Mouse (Mus musculus) heart, postnatal 0 days (tissue): ENCODE data around the gene Tpsg1. TPM values are rescaled to one million over a fixed set of nuclear protein-coding genes. Genes with fewer than 3 reads are reported as not detected.

Experiments
- ATAC-seq: fragments of 200-750 bp; cut with Nextera tagmentation; 2 replicates; pipeline ENCODE4 v1.8.0; 2017; ENCODE audit warnings: low read depth, moderate number of reproducible peaks, moderate library complexity; ENCODE audit not compliant: insufficient read depth
- DNase-seq: peaks from one replicate; pipeline ENCODE4 v3.0.0-alpha.2; 2016; ENCODE audit warnings: low spot score
- H3K27ac ChIP-seq: fragments of 300-500 bp; sonication (generic); 2 replicates; pipeline ENCODE4 v1.5.1; 2014; ENCODE audit warnings: low read depth, mild to moderate bottlenecking
- H3K27me3 ChIP-seq: fragments of 300-500 bp; sonication (generic); 2 replicates; pipeline ENCODE4 v1.6.1; 2014; ENCODE audit warnings: low read length, mixed read lengths; ENCODE audit not compliant: control insufficient read depth, insufficient read depth
- H3K36me3 ChIP-seq: fragments of 300-500 bp; sonication (generic); replicated peaks from 2 replicates; pipeline ENCODE4 v1.6.1; 2014; ENCODE audit warnings: low read length, mixed read lengths; ENCODE audit not compliant: control insufficient read depth, insufficient read depth
- H3K4me1 ChIP-seq: fragments of 300-500 bp; sonication (generic); 2 replicates; pipeline ENCODE4 v1.6.1; 2014; ENCODE audit warnings: antibody characterized with exemption; ENCODE audit not compliant: control insufficient read depth, insufficient read depth
- H3K4me2 ChIP-seq: fragments of 300-500 bp; sonication (generic); 2 replicates; pipeline ENCODE4 v1.6.1; 2014; ENCODE audit warnings: low read depth, mild to moderate bottlenecking, low read length, moderate library complexity
- H3K4me3 ChIP-seq: fragments of 300-500 bp; sonication (generic); 2 replicates; pipeline ENCODE4 v1.5.1; 2014; ENCODE audit warnings: low read depth, low read length
- H3K9ac ChIP-seq: fragments of 300-500 bp; sonication (generic); replicated peaks from 2 replicates; pipeline ENCODE4 v1.6.1; 2014; ENCODE audit warnings: low read depth, low read length, mixed read lengths
- H3K9me3 ChIP-seq: fragments of 300-500 bp; sonication (generic); replicated peaks from 2 replicates; pipeline ENCODE4 v1.6.1; 2016; ENCODE audit warnings: low read length; ENCODE audit not compliant: control insufficient read depth
- CTCF ChIP-seq: IDR thresholded peaks from 2 replicates; pipeline ENCODE4 v1.5.1; 2016; ENCODE audit warnings: antibody characterized with exemption, control low read depth, low read depth
- EP300 ChIP-seq: IDR thresholded peaks from 2 replicates; pipeline ENCODE4 v1.6.1; 2016; ENCODE audit warnings: antibody characterized with exemption, low read depth
- WGBS: fragments of 180-500 bp; shearing (Covaris S2); extraction: QIAGEN DNeasy Blood & Tissue Kit; methylation state at CpG from one replicate; pipeline ENCODE4 v1.1.7; 2014; 5-methylcytosine and 5-hydroxymethylcytosine counted together
- polyA plus RNA-seq: library from polyadenylated mRNA; unstranded; fragments of >200 nt; fragmentation: Nextera tagmentation; extraction: Ambion mirVana; gene quantifications from 2 replicates; pipeline ENCODE4 v1.2.1, GENCODE M21; 2015
- total RNA-seq: library from RNA; depleted of rRNA; stranded (reverse); fragments of >200 nt; gene quantifications from 2 replicates; pipeline ENCODE4 v1.2.3, GENCODE M21; 2014; ENCODE audit warnings: low replicate concordance

Gene Tpsg1
- total and polyA plus RNA-seq, 2 experiments from 2014 or later: 0.33 TPM; not detected in 1

DNA sequence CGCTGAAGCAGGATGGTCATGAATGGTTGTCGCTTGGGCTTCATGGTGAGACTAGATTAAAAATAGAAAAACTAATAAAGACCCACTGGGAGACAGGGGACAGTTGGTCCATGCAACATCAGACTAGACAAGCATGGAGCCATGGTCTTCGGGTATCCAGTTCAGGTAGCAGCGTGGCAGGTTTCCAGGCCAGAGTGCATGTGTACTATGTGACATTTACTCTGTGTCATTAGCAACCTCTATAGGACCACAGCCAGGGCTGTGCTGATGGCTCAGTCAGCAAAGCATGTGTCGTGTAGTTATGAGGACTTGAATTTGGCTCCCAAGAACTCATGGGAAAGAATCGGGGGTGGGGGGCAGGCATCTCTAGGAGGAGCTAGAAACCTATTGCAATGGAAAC, 29.1 kb upstream of the Tpsg1 start:
- H3K4me3 ChIP-seq: no peak overlapping the region
- WGBS: 80% methylated on average over 6 of the region's 6 CpGs
- H3K27ac ChIP-seq: no peak overlapping the region
- no peaks in the 10 kb centered on the region for H3K36me3 ChIP-seq
- no peak overlapping the region for H3K9ac ChIP-seq
- ATAC-seq (no peak), DNase-seq (no peak)
- TF ChIP-seq CTCF (no peak), EP300 (no peak)
- H3K4me1 ChIP-seq: no peaks in the 10 kb centered on the region
- H3K27me3 ChIP-seq: 0 out of 2 replicates have a peak, but pooled peaks cover 4% of the 10 kb centered on the region
- H3K9me3 ChIP-seq: no peaks in the 10 kb centered on the region
- H3K4me2 ChIP-seq: no peak overlapping the region

DNA sequence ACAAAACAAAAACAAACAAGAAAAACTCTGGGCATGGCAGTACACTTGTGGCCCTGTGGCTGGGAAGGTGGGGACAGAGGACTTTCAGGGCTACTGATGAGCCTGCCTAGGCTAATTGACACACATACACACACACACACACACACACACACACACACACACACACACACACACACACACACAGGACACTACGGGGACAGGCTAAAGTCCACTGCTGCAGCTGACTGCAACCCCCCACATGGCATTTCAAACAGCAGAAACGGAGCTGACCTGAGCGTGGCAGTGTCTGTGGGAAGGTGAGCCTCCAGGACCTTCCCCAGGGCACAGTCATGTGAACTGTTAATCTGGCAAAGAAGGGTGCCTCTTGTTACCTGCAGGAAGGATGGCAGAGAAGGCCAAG, 27.6 kb upstream of the Tpsg1 start:
- H3K4me1 ChIP-seq: no peaks in the 10 kb centered on the region
- H3K36me3 ChIP-seq: no peaks in the 10 kb centered on the region
- H3K9me3 ChIP-seq: no peaks in the 10 kb centered on the region
- no peaks in the 10 kb centered on the region for H3K27me3 ChIP-seq
- TF ChIP-seq EP300: no peak
- TF ChIP-seq CTCF: no peak
- no peak for ATAC-seq
- DNase-seq: no peak
- no peak overlapping the region for H3K27ac ChIP-seq
- H3K9ac ChIP-seq: no peak overlapping the region
- H3K4me3 ChIP-seq: no peak overlapping the region
- WGBS: 55% methylated on average over 3 of the region's 3 CpGs
- H3K4me2 ChIP-seq: no peak overlapping the region

DNA sequence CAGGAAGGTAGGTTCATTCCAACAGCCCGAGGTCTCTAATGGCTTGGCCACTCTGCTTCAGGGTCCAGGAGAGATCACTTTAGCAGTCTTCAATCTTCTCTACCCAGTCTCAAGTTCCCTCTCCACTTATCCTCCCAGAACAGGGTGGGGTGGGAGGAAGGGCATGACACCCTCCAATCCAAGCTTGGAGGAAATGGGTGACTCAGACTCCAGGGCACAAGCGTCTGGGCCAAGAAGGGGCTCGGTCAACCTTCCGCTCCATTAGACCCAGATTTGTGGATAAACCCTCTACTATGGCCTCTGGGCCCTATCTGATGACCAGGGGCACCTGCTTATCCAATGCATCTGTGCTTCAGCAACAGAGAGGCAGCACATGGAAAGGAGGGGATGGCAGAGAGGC, 23.6 kb upstream of the Tpsg1 start, which contains the start of gene Tpsab1:
Tpsab1 (minus strand) TSS at position 101 of the 400 bp plus-strand sequence.
- TF ChIP-seq EP300 (no peak), CTCF (no peak)
- H3K9ac ChIP-seq: no peak within 1 kb of the TSS
- H3K9me3 ChIP-seq: no peaks in the 10 kb centered on the region
- ATAC-seq (no peak), DNase-seq (no peak)
- no peak within 1 kb of the TSS for H3K4me3 ChIP-seq
- H3K27ac ChIP-seq: no peak within 1 kb of the TSS
- H3K4me2 ChIP-seq: no peak within 1 kb of the TSS
- H3K27me3 ChIP-seq: no peaks in the 10 kb centered on the region
- H3K4me1 ChIP-seq: no peaks in the 10 kb centered on the region
- 72% methylated on average over 4 of the region's 4 CpGs for WGBS
- H3K36me3 ChIP-seq: no peaks in the 10 kb centered on the region

DNA sequence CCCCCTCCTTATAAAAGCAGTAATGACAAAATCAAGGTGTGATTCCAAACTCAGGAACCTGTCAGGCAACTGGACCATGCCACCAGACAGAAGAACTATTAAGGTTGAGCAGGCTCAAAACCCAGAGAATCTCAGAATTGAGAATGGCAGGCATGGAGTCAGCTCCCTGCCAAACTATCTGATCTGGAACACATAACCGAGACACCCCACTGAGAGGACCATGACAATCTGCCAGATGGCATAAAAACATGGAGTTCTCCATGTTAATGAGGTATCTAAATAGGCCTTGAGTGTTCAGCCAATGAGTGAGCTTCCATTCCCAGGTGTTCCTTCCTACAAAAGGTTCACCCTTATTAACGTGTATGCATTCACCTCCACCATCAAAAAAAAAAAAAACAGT, 7.8 kb upstream of the Tpsg1 start:
- no peaks in the 10 kb centered on the region for H3K36me3 ChIP-seq
- 68% methylated on average over 2 of the region's 2 CpGs for WGBS
- no peak for ATAC-seq

DNA sequence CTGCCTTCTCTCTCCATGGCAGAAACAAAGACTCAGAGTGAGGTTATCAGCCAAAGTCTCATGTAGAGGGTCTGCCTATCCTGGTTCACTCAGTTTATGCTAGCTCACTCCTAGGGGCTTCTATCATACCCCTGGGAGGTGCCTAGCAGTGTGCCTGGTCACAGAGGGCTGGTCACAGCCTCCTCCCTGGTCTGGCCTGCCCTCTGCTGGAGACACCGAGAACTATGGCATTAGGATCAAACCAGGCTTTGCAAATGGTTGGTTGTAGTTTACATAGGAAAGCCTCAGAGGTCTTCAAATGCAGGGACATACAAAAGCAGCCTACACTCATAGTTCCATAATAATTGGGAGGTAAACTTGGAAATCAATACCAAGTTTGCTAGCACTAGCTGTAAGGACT, 5.3 kb upstream of the Tpsg1 start:
- TF ChIP-seq CTCF (peak; percentile 73), EP300 (no peak)

More for the DNA sequence above, 7.8 kb upstream of the Tpsg1 start:
- Histone ChIP-seq H3K27ac (no peak overlapping the region), H3K9me3 (no peaks in the 10 kb centered on the region), H3K4me3 (no peak overlapping the region), H3K4me1 (no peaks in the 10 kb centered on the region), H3K27me3 (no peaks in the 10 kb centered on the region), H3K4me2 (no peak overlapping the region), H3K9ac (no peak overlapping the region)
- no peak for TF ChIP-seq CTCF
- no peak for TF ChIP-seq EP300
- no peak for DNase-seq

DNA sequence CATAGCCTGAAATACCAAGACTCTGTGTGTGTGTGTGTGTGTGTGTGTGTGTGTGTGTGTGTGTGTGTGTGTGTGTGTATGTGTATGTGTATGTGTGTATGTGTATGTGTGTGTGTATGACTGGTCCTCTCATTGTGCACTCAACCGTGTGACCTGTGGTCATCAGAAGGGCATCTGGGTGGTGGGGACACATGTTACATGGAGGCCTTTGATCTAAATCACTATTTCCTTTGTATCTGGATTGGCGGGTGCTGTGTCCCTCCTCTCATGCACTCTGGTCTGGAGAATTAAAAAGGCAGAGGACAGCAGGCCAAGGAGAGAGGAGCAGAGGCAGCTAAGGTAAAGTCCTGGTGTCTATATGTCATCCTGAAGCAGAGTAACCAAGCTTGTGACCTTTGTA, 3.1 kb upstream of the Tpsg1 start, which contains the start of gene Tpsb2:
Tpsb2 (plus strand) TSS at position 301 of the 400 bp plus-strand sequence.
- H3K4me3 ChIP-seq: no peak within 1 kb of the TSS
- H3K4me1 ChIP-seq: no peaks in the 10 kb centered on the region
- H3K36me3 ChIP-seq: no peaks in the 10 kb centered on the region
- H3K4me2 ChIP-seq: no peak within 1 kb of the TSS
- 77% methylated on average over 2 of the region's 2 CpGs for WGBS
- TF ChIP-seq CTCF: no peak
- TF ChIP-seq EP300: no peak
- H3K27me3 ChIP-seq: no peaks in the 10 kb centered on the region
- no peak within 1 kb of the TSS for H3K27ac ChIP-seq
- H3K9ac ChIP-seq: no peak within 1 kb of the TSS
- H3K9me3 ChIP-seq: no peaks in the 10 kb centered on the region
- DNase-seq (no peak), ATAC-seq (no peak)

More for the DNA sequence above, 5.3 kb upstream of the Tpsg1 start:
- 0% methylated on average over 1 of the region's 1 CpGs for WGBS
- Histone ChIP-seq H3K9ac (no peak overlapping the region), H3K9me3 (no peaks in the 10 kb centered on the region), H3K27me3 (no peaks in the 10 kb centered on the region), H3K4me1 (no peaks in the 10 kb centered on the region), H3K27ac (no peak overlapping the region), H3K4me3 (no peak overlapping the region), H3K4me2 (no peak overlapping the region), H3K36me3 (no peaks in the 10 kb centered on the region)
- peak; percentile 49; the same call in 1 of the 2 replicates for ATAC-seq
- no peak for DNase-seq
